Mouse (Mus musculus) cerebellum, adult 9-11 months (tissue): ENCODE measurements around the gene 2610002M06Rik.

Experiments used
- DNase-seq: peaks from one replicate; pipeline ENCODE4 v3.0.0; 2022

Gene 2610002M06Rik

GRCm38 (mm10) chrX:107816218-107816554 lies at the start of gene 2610002M06Rik:
2610002M06Rik (minus strand) TSS chrX:107816334.
- DNase-seq, result peak; percentile 87

GRCm38 (mm10) chrX:107858165-107858564 lies 42.0 kb upstream of the 2610002M06Rik start:
- no peak for DNase-seq

DNA sequence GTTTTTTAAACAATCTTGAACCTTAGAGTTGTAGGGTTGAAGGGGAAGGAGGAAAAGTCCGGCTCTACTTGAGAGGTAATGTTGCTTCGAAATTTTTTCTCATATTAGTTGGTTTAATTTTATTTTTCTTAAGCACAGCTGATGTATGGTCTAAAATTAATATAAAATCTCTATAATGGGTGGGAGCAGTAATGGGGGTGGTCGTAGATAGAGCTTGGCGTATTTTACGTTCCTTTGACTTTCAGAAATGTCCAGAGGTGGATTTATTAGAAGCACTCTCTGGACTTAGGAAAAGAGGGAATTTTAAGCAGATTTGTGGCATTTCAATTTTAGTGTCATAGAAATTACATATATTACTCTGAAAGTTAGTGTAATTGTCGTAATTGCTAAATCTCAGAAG lies 592 bp upstream of the 2610002M06Rik start:
- no peak for DNase-seq

DNA sequence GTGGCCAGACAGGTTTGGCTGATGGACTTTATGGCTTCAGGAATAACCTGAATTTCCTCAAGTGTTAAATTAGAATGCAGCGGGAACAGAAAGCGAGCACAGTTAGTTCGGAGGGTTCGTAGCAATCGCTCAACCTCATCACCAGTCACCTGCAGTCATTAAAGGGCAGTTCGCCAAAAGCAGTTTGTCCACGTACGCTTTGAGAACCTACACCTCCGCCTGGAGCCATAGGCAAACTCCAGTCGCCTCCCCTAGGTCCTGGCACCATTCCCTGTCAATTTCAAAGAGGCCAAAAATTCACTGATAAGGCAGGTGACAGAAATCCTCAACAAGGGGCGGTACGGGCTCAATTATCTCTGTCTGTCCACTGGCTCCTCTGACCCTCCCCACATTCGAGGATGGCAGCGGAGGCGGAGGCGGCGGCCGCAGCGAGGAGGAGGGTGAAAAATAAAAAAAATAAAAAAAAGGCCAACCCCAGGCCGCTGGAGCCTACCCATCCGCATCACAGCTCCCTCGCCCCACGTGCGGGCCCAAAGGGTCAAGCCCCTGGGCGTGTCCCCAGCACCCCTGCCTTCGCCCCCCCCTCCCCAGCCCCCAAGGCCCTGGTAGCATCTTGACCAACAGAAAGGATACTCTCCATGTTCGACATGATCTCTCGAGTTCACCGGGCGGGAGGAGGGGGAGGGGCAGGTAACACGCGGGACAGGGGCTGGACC lies 474 bp downstream of the 2610002M06Rik start:
- peak; percentile 72 for DNase-seq

GRCm38 (mm10) chrX:107812120-107812519 lies 4.0 kb downstream of the 2610002M06Rik start:
- no peak for DNase-seq

DNA sequence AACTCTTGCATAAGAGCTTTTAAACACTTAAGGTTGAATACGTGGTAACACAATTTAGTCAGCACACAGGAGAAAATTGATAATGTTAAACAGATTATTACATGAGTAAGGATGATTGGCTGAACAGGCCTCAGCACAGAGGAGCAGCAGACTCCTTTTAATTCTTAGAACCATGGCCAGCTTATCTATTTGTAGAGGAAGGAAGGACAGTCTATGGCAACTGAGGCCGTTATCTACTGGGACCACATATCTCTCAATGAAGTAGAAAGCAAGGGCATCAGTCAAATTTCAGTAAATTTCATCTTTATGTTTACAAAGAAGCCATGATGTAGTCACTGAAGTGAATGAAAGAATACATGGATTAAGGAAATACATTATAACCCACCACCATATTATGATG lies 19.2 kb downstream of the 2610002M06Rik start:
- DNase-seq, result no peak

GRCm38 (mm10) chrX:107795785-107796184 lies 20.3 kb downstream of the 2610002M06Rik start:
- DNase-seq, result no peak

DNA sequence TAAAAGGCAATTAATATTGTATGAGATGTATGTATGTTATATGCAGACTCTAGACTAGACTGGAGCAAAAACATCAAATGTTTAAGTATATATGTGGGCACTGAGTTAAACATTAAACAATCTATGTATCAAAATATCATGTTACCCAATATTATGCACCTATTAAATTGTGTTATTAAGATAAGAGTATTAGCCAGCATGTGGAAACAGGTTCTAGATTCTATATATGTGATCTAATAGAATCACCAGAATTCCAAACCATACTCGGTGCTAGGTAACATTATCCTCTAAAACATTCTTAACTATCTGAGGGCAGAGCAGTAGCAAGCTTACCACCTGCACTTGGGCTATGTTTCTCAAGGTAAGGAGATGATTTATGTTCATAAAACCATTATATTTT lies 23.8 kb downstream of the 2610002M06Rik start, which contains the start of gene Tent5d:
TSS of gene Tent5d (plus strand) at position 301 of the 400 bp plus-strand sequence.
- no peak for DNase-seq

DNA sequence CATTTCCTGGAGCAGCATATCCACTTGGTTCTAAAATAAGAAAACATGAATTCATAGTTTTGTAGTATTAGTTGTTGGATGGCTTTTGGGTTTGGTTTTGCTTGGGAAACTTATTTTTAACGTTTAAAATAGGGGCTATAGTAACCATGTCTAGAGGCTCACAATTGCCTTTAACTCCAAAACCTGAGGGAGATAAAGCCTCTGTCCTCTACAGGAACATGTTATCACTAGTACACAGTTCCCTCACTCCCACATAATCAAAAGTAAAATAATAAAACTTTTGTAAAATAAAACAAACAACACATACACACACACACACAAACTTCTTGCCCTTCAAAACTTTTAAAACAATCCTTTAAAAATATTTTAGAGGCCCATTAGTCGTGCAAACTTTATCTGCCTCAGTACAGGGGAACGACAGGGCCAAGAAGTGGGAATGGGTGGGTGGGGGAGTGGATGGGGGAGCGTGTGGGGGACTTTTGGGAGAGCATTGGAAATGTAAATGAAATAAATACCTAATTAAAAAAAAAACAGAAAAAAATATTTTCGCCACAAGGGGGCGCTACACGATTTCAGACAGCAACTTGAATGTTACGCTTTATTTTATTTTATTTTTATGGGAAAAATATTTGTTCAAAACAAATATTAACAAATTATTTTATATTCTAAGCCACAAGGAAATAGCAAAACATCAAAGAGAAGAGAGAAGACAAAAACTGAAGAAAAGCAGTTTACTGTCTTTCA lies 25.2 kb downstream of the 2610002M06Rik start:
- DNase-seq, result no peak

- no peak for DNase-seq
Observed at GRCm38 (mm10) chrX:107790136-107790535, 26.0 kb downstream of the 2610002M06Rik start.

- DNase-seq, result no peak
Observed at GRCm38 (mm10) chrX:107767896-107768295, 48.2 kb downstream of the 2610002M06Rik start.
